In genomic region chr2:130450434-130450796, GRCm38 (mm10) we compare ENCODE assay signal across 9 mouse cellular contexts. TPM values are rescaled to one million over a fixed set of nuclear protein-coding genes. Genes with fewer than 3 reads are reported as not detected.
DNase-seq lines count a peak whose midpoint lies in the region; ATAC-seq and TF ChIP-seq lines count a peak whose summit lies in the region.
"Had no signal": no experiment of that assay in that cellular context is flagged by ENCODE, and none has a peak within 500 bp of the region (broad histone marks: within the 10 kb centered on the region; RNA-seq: fewer than 3 reads in every experiment).

No protein-coding gene starts in this region.

- no peak for TF ChIP-seq CTCF in cortical plate, adult 2 months (IDR thresholded peaks at IDR 0.05; ENCODE audit: extremely low read depth, insufficient read depth, low read length)
- no peak for TF ChIP-seq CTCF in kidney, adult 2 months (conservative IDR thresholded peaks at IDR 0.05; ENCODE audit: insufficient read depth, insufficient read length, low read depth, low read length)

- ATAC-seq in limb, embryonic 13.5 days (ENCODE audit: low FRiP score, low read depth), result peak; percentile 88
- peak; percentile 86 for ATAC-seq in midbrain, embryonic 12.5 days (ENCODE audit: low FRiP score, low read depth)

- peak overlapping the region; percentile 49 for H3K4me3 ChIP-seq in cortical plate, adult 2 months (ENCODE audit: insufficient read depth, low read length)
- peak overlapping the region; percentile 90 for H3K4me3 ChIP-seq in kidney, adult 2 months (ENCODE audit: insufficient read depth, low read depth, low read length)
- H3K4me3 ChIP-seq in limb, embryonic 13.5 days, result peak overlapping the region; percentile 87
- peak overlapping the region; percentile 65 for H3K4me3 ChIP-seq in midbrain, embryonic 12.5 days

- H3K9ac ChIP-seq in limb, embryonic 13.5 days, result peak overlapping the region; percentile 92
- peak overlapping the region; percentile 87 for H3K9ac ChIP-seq in midbrain, embryonic 12.5 days (replicated peaks)

- H3K27me3 ChIP-seq in kidney, adult 2 months (replicated peaks; ENCODE audit: control insufficient read depth, insufficient read depth, low read length), result no peaks in the 10 kb centered on the region
- H3K27me3 ChIP-seq in limb, embryonic 13.5 days, result peaks cover 12% of the 10 kb centered on the region
- peaks cover 10% of the 10 kb centered on the region for H3K27me3 ChIP-seq in midbrain, embryonic 12.5 days

- H3K27ac ChIP-seq in cortical plate, adult 2 months (ENCODE audit: insufficient read depth, low read length), result peak overlapping the region; percentile 94
- H3K27ac ChIP-seq in kidney, adult 2 months (ENCODE audit: insufficient read depth, low read depth, low read length), result peak overlapping the region; percentile 74
- peak overlapping the region; percentile 77 for H3K27ac ChIP-seq in limb, embryonic 13.5 days
- H3K27ac ChIP-seq in midbrain, embryonic 12.5 days (replicated peaks), result peak overlapping the region; percentile 86

- H3K4me2 ChIP-seq in limb, embryonic 13.5 days (replicated peaks), result peak overlapping the region; percentile 78
- peak overlapping the region; percentile 76 for H3K4me2 ChIP-seq in midbrain, embryonic 12.5 days (replicated peaks)

- no peak for TF ChIP-seq POLR2A in cortical plate, adult 2 months (IDR thresholded peaks at IDR 0.05; ENCODE audit: extremely low read depth, insufficient read depth, low read length)
- no peak for TF ChIP-seq POLR2A in kidney, adult 2 months (IDR thresholded peaks at IDR 0.05; ENCODE audit: low read depth, low read length)

- H3K9me3 ChIP-seq in limb, embryonic 13.5 days, result no peaks in the 10 kb centered on the region
- no peaks in the 10 kb centered on the region for H3K9me3 ChIP-seq in midbrain, embryonic 12.5 days

- no peaks in the 10 kb centered on the region for H3K36me3 ChIP-seq in kidney, adult 2 months (ENCODE audit: control insufficient read depth, insufficient read depth, low read length)
- no peaks in the 10 kb centered on the region for H3K36me3 ChIP-seq in limb, embryonic 13.5 days
- no peaks in the 10 kb centered on the region for H3K36me3 ChIP-seq in midbrain, embryonic 12.5 days

- peaks cover 8% of the 10 kb centered on the region; the same call in 1 of the 2 replicates for H3K4me1 ChIP-seq in cortical plate, adult 2 months (ENCODE audit: control insufficient read depth, insufficient read depth, low read length)
- peaks cover 18% of the 10 kb centered on the region for H3K4me1 ChIP-seq in kidney, adult 2 months (ENCODE audit: control insufficient read depth, insufficient read depth, low read length)
- peaks cover 29% of the 10 kb centered on the region for H3K4me1 ChIP-seq in limb, embryonic 13.5 days
- H3K4me1 ChIP-seq in midbrain, embryonic 12.5 days, result peaks cover 24% of the 10 kb centered on the region

- under 1% methylated on average over 47 of the region's 47 CpGs for WGBS in kidney, adult 2 months
- WGBS in limb, embryonic 13.5 days, result under 1% methylated on average over 47 of the region's 47 CpGs
- WGBS in midbrain, embryonic 12.5 days, result 0% methylated on average over 16 of the region's 47 CpGs

- peak; percentile 50 for DNase-seq in retina, adult 2 months (ENCODE audit: low read depth, low spot score)
- no peak for DNase-seq in retina, postnatal 1 day
- DNase-seq in gastrocnemius, postnatal 4 days (ENCODE audit: low spot score in 2 of 2), result peak; percentile 52 to 75
- no peak for DNase-seq in kidney, adult 2 months
- peak; percentile 66 to 70 for DNase-seq in spleen, postnatal 36 days (ENCODE audit: low spot score in 2 of 2)

RNA-seq across cellular contexts. Expression of gene Ptpra, which starts 0.3 kb away (rescaled TPM):
- polyA plus RNA-seq in cortical plate, adult 2 months (2012; rRNA removed), result 156 and 166 TPM in 2 replicates
- total RNA-seq in gastrocnemius, postnatal 4 days (2021), result 10 to 100 TPM; 73.2 to 74.7 TPM
- polyA plus RNA-seq in kidney, adult 2 months (2012; rRNA removed), result 49.9 and 59.2 TPM in 2 replicates
- polyA plus RNA-seq in limb, embryonic 13.5 days (2015; fragmentation: Nextera tagmentation; extraction: Ambion mirVana), result 104 and 105 TPM in 2 replicates
- polyA plus RNA-seq in midbrain, embryonic 12.5 days (2016; fragmentation: Nextera tagmentation; extraction: Ambion mirVana), result 120 and 134 TPM in 2 replicates

RNA-seq across cellular contexts. Expression of gene Pced1a, which starts 25.9 kb away (rescaled TPM):
- polyA plus RNA-seq in cortical plate, adult 2 months (2012; rRNA removed), result 24.6 and 27.9 TPM in 2 replicates
- 10 to 100 TPM; 10.6 to 11.6 TPM for total RNA-seq in gastrocnemius, postnatal 4 days (2021)
- 27.4 and 33.4 TPM in 2 replicates for polyA plus RNA-seq in kidney, adult 2 months (2012; rRNA removed)
- polyA plus RNA-seq in limb, embryonic 13.5 days (2015; fragmentation: Nextera tagmentation; extraction: Ambion mirVana), result 16.1 and 16.4 TPM in 2 replicates
- 11.1 and 13.2 TPM in 2 replicates for polyA plus RNA-seq in midbrain, embryonic 12.5 days (2016; fragmentation: Nextera tagmentation; extraction: Ambion mirVana)

RNA-seq across cellular contexts. Expression of gene Vps16, which starts 26.3 kb away (rescaled TPM):
- 101 and 118 TPM in 2 replicates for polyA plus RNA-seq in cortical plate, adult 2 months (2012; rRNA removed)
- total RNA-seq in gastrocnemius, postnatal 4 days (2021), result 10 to 100 TPM; 37.3 to 44.6 TPM
- polyA plus RNA-seq in kidney, adult 2 months (2012; rRNA removed), result 50.8 and 56.0 TPM in 2 replicates
- polyA plus RNA-seq in limb, embryonic 13.5 days (2015; fragmentation: Nextera tagmentation; extraction: Ambion mirVana), result 113 and 122 TPM in 2 replicates
- 113 and 115 TPM in 2 replicates for polyA plus RNA-seq in midbrain, embryonic 12.5 days (2016; fragmentation: Nextera tagmentation; extraction: Ambion mirVana)

RNA-seq across cellular contexts. Expression of gene Tmem239, which starts 44.1 kb away (rescaled TPM):
- not detected in 2 replicates for polyA plus RNA-seq in cortical plate, adult 2 months (2012; rRNA removed)
- not detected for total RNA-seq in gastrocnemius, postnatal 4 days (2021)
- not detected in 2 replicates for polyA plus RNA-seq in kidney, adult 2 months (2012; rRNA removed)
- not detected in 2 replicates for polyA plus RNA-seq in limb, embryonic 13.5 days (2015; fragmentation: Nextera tagmentation; extraction: Ambion mirVana)
- not detected in 2 replicates for polyA plus RNA-seq in midbrain, embryonic 12.5 days (2016; fragmentation: Nextera tagmentation; extraction: Ambion mirVana)
- total RNA-seq: layer of hippocampus, postnatal 14 days had no signal

RNA-seq across cellular contexts. Expression of gene 1700020A23Rik, which starts 45.4 kb away (rescaled TPM):
- not detected in 2 replicates for polyA plus RNA-seq in cortical plate, adult 2 months (2012; rRNA removed)
- not detected for total RNA-seq in gastrocnemius, postnatal 4 days (2021)
- polyA plus RNA-seq in kidney, adult 2 months (2012; rRNA removed), result 0.19 TPM in 1 of 2 replicates, not detected in the other
- polyA plus RNA-seq in limb, embryonic 13.5 days (2015; fragmentation: Nextera tagmentation; extraction: Ambion mirVana), result not detected in 2 replicates
- 0.38 and 0.55 TPM in 2 replicates for polyA plus RNA-seq in midbrain, embryonic 12.5 days (2016; fragmentation: Nextera tagmentation; extraction: Ambion mirVana)
- total RNA-seq: layer of hippocampus, postnatal 14 days had no signal

Comparison
In these comparisons a context has a peak if more than half of its experiments do, and no peak if none do; other contexts are left out.
1. DNase-seq: peak in retina, adult 2 months (single experiment), gastrocnemius, postnatal 4 days (2 of 2) and spleen, postnatal 36 days (2 of 2); none in retina, postnatal 1 day (single experiment) and kidney, adult 2 months (single experiment).
2. Peak in every context shown above with its lines, with median percentiles within 50 percentile points of each other: H3K27ac ChIP-seq and H3K4me3 ChIP-seq.